Mouse (Mus musculus) heart, adult 2 months (tissue): ENCODE measurements around the gene Mrps10.

ENCODE experiments used
- EP300 ChIP-seq: fragments of 200-500 bp; IDR thresholded peaks from 2 replicates; pipeline ENCODE4 v1.6.1; 2011; ENCODE audit warnings: low read depth, low read length, control low read depth; ENCODE audit not compliant: insufficient read depth
- POLR2A ChIP-seq: fragments of 200-500 bp; IDR thresholded peaks from 2 replicates; pipeline ENCODE4 v1.6.1; 2011; ENCODE audit warnings: mild to moderate bottlenecking, low read depth, low read length, control low read depth; ENCODE audit not compliant: insufficient read depth

- TF ChIP-seq POLR2A: no peak
- no peak for TF ChIP-seq EP300
These were observed 18.9 kb upstream of the Mrps10 start for GRCm38 (mm10) chr17:47349721-47350319.
